Mouse (Mus musculus): ENCODE results near the gene Il22ra1.

Il22ra1 gene

GRCm38 (mm10) chr4:135780255-135780654, 52.3 kb downstream of the Il22ra1 start:
- TF ChIP-seq CTCF (conservative IDR thresholded peaks at IDR 0.05; ENCODE audit: low read length): no peak
- no peak for TF ChIP-seq POU5F1 (IDR thresholded peaks at IDR 0.05; ENCODE audit: borderline replicate concordance, low read length)
- no peak for TF ChIP-seq NANOG (IDR thresholded peaks at IDR 0.05; ENCODE audit: borderline replicate concordance, low read length)

GRCm38 (mm10) chr4:135781304-135781703, 53.3 kb downstream of the Il22ra1 start:
- TF ChIP-seq CTCF (conservative IDR thresholded peaks at IDR 0.05; ENCODE audit: low read length) (no peak), NANOG (IDR thresholded peaks at IDR 0.05; ENCODE audit: borderline replicate concordance, low read length) (no peak), POU5F1 (IDR thresholded peaks at IDR 0.05; ENCODE audit: borderline replicate concordance, low read length) (no peak)
- H3K27me3 ChIP-seq (ENCODE audit: insufficient read depth, low read length): no peaks in the 10 kb centered on the region

More at GRCm38 (mm10) chr4:135780255-135780654, 52.3 kb downstream of the Il22ra1 start:
- Histone ChIP-seq H3K36me3 (ENCODE audit: insufficient read depth, low read length) (no peaks in the 10 kb centered on the region), H3K9me3 (ENCODE audit: low read length) (no peaks in the 10 kb centered on the region), H3K4me3 (replicated peaks; ENCODE audit: low read length) (no peak overlapping the region), H3K27me3 (ENCODE audit: insufficient read depth, low read length) (peaks cover 3% of the 10 kb centered on the region), H3K4me1 (replicated peaks; ENCODE audit: low read depth, low read length) (peaks cover 25% of the 10 kb centered on the region)

GRCm38 (mm10) chr4:135786581-135786980, 58.6 kb downstream of the Il22ra1 start:
- TF ChIP-seq NANOG (IDR thresholded peaks at IDR 0.05; ENCODE audit: borderline replicate concordance, low read length) (no peak), POU5F1 (IDR thresholded peaks at IDR 0.05; ENCODE audit: borderline replicate concordance, low read length) (no peak), CTCF (conservative IDR thresholded peaks at IDR 0.05; ENCODE audit: low read length) (no peak)
- H3K27me3 ChIP-seq (ENCODE audit: insufficient read depth, low read length): peaks cover 3% of the 10 kb centered on the region; the same call in 1 of the 2 replicates
- peaks cover 16% of the 10 kb centered on the region for H3K4me1 ChIP-seq (replicated peaks; ENCODE audit: low read depth, low read length)
- no peaks in the 10 kb centered on the region for H3K9me3 ChIP-seq (ENCODE audit: low read length)
- no peaks in the 10 kb centered on the region for H3K36me3 ChIP-seq (ENCODE audit: insufficient read depth, low read length)
- H3K4me3 ChIP-seq (replicated peaks; ENCODE audit: low read length): no peak overlapping the region

More at GRCm38 (mm10) chr4:135781304-135781703, 53.3 kb downstream of the Il22ra1 start:
- H3K36me3 ChIP-seq (ENCODE audit: insufficient read depth, low read length): no peaks in the 10 kb centered on the region
- no peaks in the 10 kb centered on the region for H3K9me3 ChIP-seq (ENCODE audit: low read length)
- peaks cover 16% of the 10 kb centered on the region for H3K4me1 ChIP-seq (replicated peaks; ENCODE audit: low read depth, low read length)
- no peak overlapping the region for H3K4me3 ChIP-seq (replicated peaks; ENCODE audit: low read length)

DNA sequence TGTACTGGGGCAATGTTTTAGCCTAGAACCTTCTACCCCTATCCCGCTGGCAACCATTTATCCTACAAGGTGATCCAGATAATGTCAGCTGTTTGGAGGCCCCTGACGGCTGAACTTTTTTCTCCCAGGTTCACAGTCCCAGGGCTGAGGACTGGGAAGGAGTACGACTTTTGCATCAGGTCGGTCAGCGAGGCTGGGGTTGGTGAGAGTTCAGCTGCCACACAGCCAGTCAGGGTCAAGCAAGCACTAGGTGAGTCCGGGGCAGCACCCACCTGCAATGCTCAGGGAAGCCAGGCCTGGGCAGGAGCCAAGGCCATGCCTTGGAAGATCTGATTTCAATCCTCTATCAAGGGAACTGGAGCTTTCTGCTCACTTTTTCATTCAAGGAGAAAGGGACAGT, 59.3 kb downstream of the Il22ra1 start:
- TF ChIP-seq NANOG (IDR thresholded peaks at IDR 0.05; ENCODE audit: borderline replicate concordance, low read length) (no peak), POU5F1 (IDR thresholded peaks at IDR 0.05; ENCODE audit: borderline replicate concordance, low read length) (no peak), CTCF (conservative IDR thresholded peaks at IDR 0.05; ENCODE audit: low read length) (no peak)
- Histone ChIP-seq H3K4me3 (replicated peaks; ENCODE audit: low read length) (no peak overlapping the region), H3K27me3 (ENCODE audit: insufficient read depth, low read length) (peaks cover 3% of the 10 kb centered on the region; the same call in 1 of the 2 replicates), H3K4me1 (replicated peaks; ENCODE audit: low read depth, low read length) (peaks cover 16% of the 10 kb centered on the region), H3K9me3 (ENCODE audit: low read length) (no peaks in the 10 kb centered on the region), H3K36me3 (ENCODE audit: insufficient read depth, low read length) (no peaks in the 10 kb centered on the region)

DNA sequence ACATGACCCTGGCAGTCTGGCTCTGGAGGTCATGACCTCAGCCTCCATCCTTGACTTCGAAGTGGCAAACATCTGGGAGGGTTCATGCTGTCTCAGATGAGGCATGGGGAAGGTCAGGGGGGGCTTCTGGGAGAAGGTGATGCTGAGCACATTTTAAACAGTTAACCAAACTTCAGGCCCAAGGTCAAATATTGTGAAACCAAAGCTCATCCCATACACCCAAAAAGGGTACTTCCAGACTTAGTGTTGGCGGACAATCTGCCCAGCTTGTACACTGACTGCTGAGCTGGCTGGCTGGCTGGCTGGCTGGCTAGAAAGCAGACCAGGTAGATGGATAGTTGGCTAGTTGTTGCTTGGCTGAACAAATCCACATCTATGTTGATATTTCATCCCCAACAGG, 61.2 kb downstream of the Il22ra1 start:
- H3K36me3 ChIP-seq (ENCODE audit: insufficient read depth, low read length): no peaks in the 10 kb centered on the region
- peaks cover 22% of the 10 kb centered on the region for H3K4me1 ChIP-seq (replicated peaks; ENCODE audit: low read depth, low read length)
- no peak for TF ChIP-seq CTCF (conservative IDR thresholded peaks at IDR 0.05; ENCODE audit: low read length)
- no peak for TF ChIP-seq POU5F1 (IDR thresholded peaks at IDR 0.05; ENCODE audit: borderline replicate concordance, low read length)
- TF ChIP-seq NANOG (IDR thresholded peaks at IDR 0.05; ENCODE audit: borderline replicate concordance, low read length): no peak
- H3K9me3 ChIP-seq (ENCODE audit: low read length): no peaks in the 10 kb centered on the region
- peaks cover 3% of the 10 kb centered on the region; the same call in 1 of the 2 replicates for H3K27me3 ChIP-seq (ENCODE audit: insufficient read depth, low read length)
- H3K4me3 ChIP-seq (replicated peaks; ENCODE audit: low read length): no peak overlapping the region

GRCm38 (mm10) chr4:135792821-135793220, 64.8 kb downstream of the Il22ra1 start:
- TF ChIP-seq NANOG (IDR thresholded peaks at IDR 0.05; ENCODE audit: borderline replicate concordance, low read length) (no peak), POU5F1 (IDR thresholded peaks at IDR 0.05; ENCODE audit: borderline replicate concordance, low read length) (no peak), CTCF (conservative IDR thresholded peaks at IDR 0.05; ENCODE audit: low read length) (no peak)
- peaks cover 40% of the 10 kb centered on the region for H3K4me1 ChIP-seq (replicated peaks; ENCODE audit: low read depth, low read length)
- no peaks in the 10 kb centered on the region for H3K9me3 ChIP-seq (ENCODE audit: low read length)
- H3K36me3 ChIP-seq (ENCODE audit: insufficient read depth, low read length): no peaks in the 10 kb centered on the region
- H3K27me3 ChIP-seq (ENCODE audit: insufficient read depth, low read length): no peaks in the 10 kb centered on the region; the same call in none of the 2 replicates
- no peak overlapping the region for H3K4me3 ChIP-seq (replicated peaks; ENCODE audit: low read length)

- H3K27me3 ChIP-seq (ENCODE audit: insufficient read depth, low read length): peaks cover 9% of the 10 kb centered on the region
- H3K9me3 ChIP-seq (ENCODE audit: low read length): no peaks in the 10 kb centered on the region
- H3K36me3 ChIP-seq (ENCODE audit: insufficient read depth, low read length): no peaks in the 10 kb centered on the region
- H3K4me1 ChIP-seq (replicated peaks; ENCODE audit: low read depth, low read length): peaks cover 51% of the 10 kb centered on the region
- H3K4me3 ChIP-seq (replicated peaks; ENCODE audit: low read length): peak overlapping the region; percentile 51
- TF ChIP-seq POU5F1 (IDR thresholded peaks at IDR 0.05; ENCODE audit: borderline replicate concordance, low read length) (no peak), NANOG (IDR thresholded peaks at IDR 0.05; ENCODE audit: borderline replicate concordance, low read length) (no peak), CTCF (conservative IDR thresholded peaks at IDR 0.05; ENCODE audit: low read length) (no peak)
These were observed 70.0 kb downstream of the Il22ra1 start for GRCm38 (mm10) chr4:135797931-135798330.

- Histone ChIP-seq H3K4me3 (replicated peaks; ENCODE audit: low read length) (0 out of 2 replicates have a peak overlapping the region, but pooled peaks have one; percentile 17), H3K27me3 (ENCODE audit: insufficient read depth, low read length) (peaks cover 9% of the 10 kb centered on the region), H3K4me1 (replicated peaks; ENCODE audit: low read depth, low read length) (peaks cover 55% of the 10 kb centered on the region), H3K9me3 (ENCODE audit: low read length) (no peaks in the 10 kb centered on the region), H3K36me3 (ENCODE audit: insufficient read depth, low read length) (no peaks in the 10 kb centered on the region)
- TF ChIP-seq NANOG (IDR thresholded peaks at IDR 0.05; ENCODE audit: borderline replicate concordance, low read length) (no peak), POU5F1 (IDR thresholded peaks at IDR 0.05; ENCODE audit: borderline replicate concordance, low read length) (no peak), CTCF (conservative IDR thresholded peaks at IDR 0.05; ENCODE audit: low read length) (peak; percentile 91)
These were observed 73.6 kb downstream of the Il22ra1 start for GRCm38 (mm10) chr4:135801543-135801942.

Data from E14TG2a.4 (cell line).